Mouse (Mus musculus): ENCODE data around the gene Filip1. TPM values are rescaled to one million over a fixed set of nuclear protein-coding genes. Genes with fewer than 3 reads are reported as not detected.

The Filip1 gene
- polyA plus RNA-seq, 1 experiment = 3.3 TPM

GRCm38 (mm10) chr9:80021648-80022047 lies 9.0 kb upstream of the Filip1 start:
- TF ChIP-seq POLR2A (IDR thresholded peaks at IDR 0.05; ENCODE audit: borderline replicate concordance, extremely low read depth, insufficient read depth, insufficient read length, poor library complexity, severe bottlenecking) (no peak), CTCF (IDR thresholded peaks at IDR 0.05; ENCODE audit: borderline replicate concordance, extremely low read depth, insufficient read depth, insufficient read length) (no peak)

DNA sequence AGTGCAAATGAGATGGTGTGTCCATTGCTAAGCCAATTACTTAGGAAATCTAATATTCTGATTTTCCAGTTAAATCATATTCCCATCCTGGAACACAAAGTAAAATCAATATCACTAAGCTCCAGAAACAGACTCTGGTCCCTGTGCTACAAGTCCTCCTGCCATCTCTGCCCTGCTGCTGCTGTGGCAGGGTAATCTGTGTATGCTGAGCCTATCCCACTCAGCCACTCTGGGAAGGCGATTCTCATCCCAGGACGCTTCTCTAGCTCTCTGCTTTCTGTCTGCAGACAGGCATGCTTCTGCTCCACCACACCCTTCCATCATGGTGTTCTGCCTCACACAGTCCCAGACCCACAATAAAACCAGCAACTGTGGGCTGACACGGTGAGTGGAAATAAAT lies 7.8 kb upstream of the Filip1 start:
- no peak for DNase-seq (ENCODE audit: low read depth)

More at GRCm38 (mm10) chr9:80021648-80022047, 9.0 kb upstream of the Filip1 start:
- DNase-seq (ENCODE audit: low read depth) = no peak

DNA sequence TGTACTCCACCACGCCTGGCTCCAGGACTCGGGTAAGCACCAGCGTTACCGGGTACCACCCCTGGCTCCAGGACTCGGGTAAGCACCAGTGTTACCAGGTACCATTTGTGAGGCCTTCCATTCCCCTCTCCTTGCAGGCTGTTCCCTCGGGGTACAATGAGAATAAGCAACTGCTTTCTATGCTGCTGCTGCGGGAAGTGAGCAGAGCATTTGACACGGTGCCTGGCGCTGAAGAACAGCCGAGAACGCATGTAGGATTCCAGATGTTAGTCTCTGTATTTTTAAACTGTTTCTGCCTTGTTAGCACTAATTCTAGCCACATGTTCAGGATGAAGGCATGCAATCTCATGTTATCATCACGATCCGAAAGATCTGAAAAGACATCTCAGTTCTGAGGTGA lies 635 bp downstream of the Filip1 start:
- no peak for DNase-seq (ENCODE audit: low read depth)
- TF ChIP-seq CTCF (IDR thresholded peaks at IDR 0.05; ENCODE audit: borderline replicate concordance, extremely low read depth, insufficient read depth, insufficient read length) (no peak), POLR2A (IDR thresholded peaks at IDR 0.05; ENCODE audit: borderline replicate concordance, extremely low read depth, insufficient read depth, insufficient read length, poor library complexity, severe bottlenecking) (no peak)

More for the DNA sequence above, 7.8 kb upstream of the Filip1 start:
- TF ChIP-seq CTCF (IDR thresholded peaks at IDR 0.05; ENCODE audit: borderline replicate concordance, extremely low read depth, insufficient read depth, insufficient read length) (no peak), POLR2A (IDR thresholded peaks at IDR 0.05; ENCODE audit: borderline replicate concordance, extremely low read depth, insufficient read depth, insufficient read length, poor library complexity, severe bottlenecking) (no peak)

DNA sequence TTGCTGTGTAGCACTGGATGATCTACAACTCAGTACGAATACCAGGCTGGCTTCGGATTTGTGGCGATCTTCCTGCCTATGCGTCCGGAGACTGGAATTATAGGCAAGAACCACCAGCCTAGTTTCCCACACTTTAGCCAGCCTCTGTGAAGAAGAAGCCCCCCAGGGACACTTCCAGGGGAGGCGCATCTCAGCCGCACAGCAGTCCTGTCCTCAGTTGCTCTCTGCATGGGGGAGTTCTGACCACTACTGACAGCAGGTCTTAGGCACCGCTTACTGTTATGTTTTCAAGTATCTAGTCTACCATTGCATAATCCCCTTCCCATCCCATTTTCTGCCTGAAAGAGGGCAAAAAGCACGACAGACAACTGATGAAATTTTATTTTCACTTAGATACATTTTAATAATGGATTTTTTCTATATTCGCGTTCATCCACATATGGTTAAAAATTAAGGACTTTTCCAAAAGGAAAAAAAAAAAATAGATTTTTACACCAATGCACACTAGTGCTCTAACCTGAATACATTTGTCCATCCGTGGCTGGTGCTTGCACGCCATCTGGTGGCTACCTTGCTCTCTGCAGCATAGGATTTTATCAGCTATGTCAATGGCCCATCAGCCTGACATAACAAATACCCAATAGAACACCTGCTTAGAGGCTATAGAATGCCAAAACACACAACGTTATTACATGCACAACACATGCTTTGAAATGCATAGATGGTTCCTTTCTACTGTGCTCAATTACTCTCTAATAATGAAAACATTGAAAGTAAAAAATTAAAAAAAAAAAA lies 10.1 kb downstream of the Filip1 start:
- TF ChIP-seq CTCF (IDR thresholded peaks at IDR 0.05; ENCODE audit: borderline replicate concordance, extremely low read depth, insufficient read depth, insufficient read length) (peak; percentile 88; the same call in 1 of the 2 replicates), POLR2A (IDR thresholded peaks at IDR 0.05; ENCODE audit: borderline replicate concordance, extremely low read depth, insufficient read depth, insufficient read length, poor library complexity, severe bottlenecking) (no peak)
- peak; percentile 84 for DNase-seq (ENCODE audit: low read depth)

GRCm38 (mm10) chr9:79997282-79997681 lies 15.4 kb downstream of the Filip1 start:
- DNase-seq (ENCODE audit: low read depth) = no peak
- TF ChIP-seq CTCF (IDR thresholded peaks at IDR 0.05; ENCODE audit: borderline replicate concordance, extremely low read depth, insufficient read depth, insufficient read length) (no peak), POLR2A (IDR thresholded peaks at IDR 0.05; ENCODE audit: borderline replicate concordance, extremely low read depth, insufficient read depth, insufficient read length, poor library complexity, severe bottlenecking) (no peak)

DNA sequence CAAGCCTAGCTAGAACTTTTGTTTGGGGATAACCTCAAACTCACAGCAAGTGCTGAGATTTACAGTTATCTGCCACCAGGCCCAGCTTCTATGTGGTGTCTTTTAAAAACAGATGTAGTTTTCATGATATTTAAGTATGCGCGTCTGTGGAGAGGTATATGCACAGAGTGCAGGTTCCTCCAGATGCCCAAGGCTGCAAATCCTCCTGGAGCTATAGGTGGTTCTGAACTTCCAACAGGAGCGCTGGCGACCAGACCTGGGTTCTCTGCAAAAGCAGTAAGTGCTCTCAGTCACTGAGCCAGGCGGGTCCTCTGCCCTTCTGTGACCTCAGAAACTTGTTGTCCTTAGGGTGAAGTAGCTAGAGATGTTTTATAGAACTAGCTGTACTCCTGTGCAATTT lies 18.4 kb downstream of the Filip1 start:
- TF ChIP-seq CTCF (IDR thresholded peaks at IDR 0.05; ENCODE audit: borderline replicate concordance, extremely low read depth, insufficient read depth, insufficient read length) = no peak
- no peak for DNase-seq (ENCODE audit: low read depth)

- TF ChIP-seq POLR2A (IDR thresholded peaks at IDR 0.05; ENCODE audit: borderline replicate concordance, extremely low read depth, insufficient read depth, insufficient read length, poor library complexity, severe bottlenecking) = no peak
- no peak for TF ChIP-seq CTCF (IDR thresholded peaks at IDR 0.05; ENCODE audit: borderline replicate concordance, extremely low read depth, insufficient read depth, insufficient read length)
- DNase-seq (ENCODE audit: low read depth) = no peak
Observed at GRCm38 (mm10) chr9:79993066-79993465, 19.6 kb downstream of the Filip1 start.

- DNase-seq (ENCODE audit: low read depth) = no peak
- TF ChIP-seq CTCF (IDR thresholded peaks at IDR 0.05; ENCODE audit: borderline replicate concordance, extremely low read depth, insufficient read depth, insufficient read length) (no peak), POLR2A (IDR thresholded peaks at IDR 0.05; ENCODE audit: borderline replicate concordance, extremely low read depth, insufficient read depth, insufficient read length, poor library complexity, severe bottlenecking) (no peak)
Observed at GRCm38 (mm10) chr9:79990456-79991017, 22.1 kb downstream of the Filip1 start.

DNA sequence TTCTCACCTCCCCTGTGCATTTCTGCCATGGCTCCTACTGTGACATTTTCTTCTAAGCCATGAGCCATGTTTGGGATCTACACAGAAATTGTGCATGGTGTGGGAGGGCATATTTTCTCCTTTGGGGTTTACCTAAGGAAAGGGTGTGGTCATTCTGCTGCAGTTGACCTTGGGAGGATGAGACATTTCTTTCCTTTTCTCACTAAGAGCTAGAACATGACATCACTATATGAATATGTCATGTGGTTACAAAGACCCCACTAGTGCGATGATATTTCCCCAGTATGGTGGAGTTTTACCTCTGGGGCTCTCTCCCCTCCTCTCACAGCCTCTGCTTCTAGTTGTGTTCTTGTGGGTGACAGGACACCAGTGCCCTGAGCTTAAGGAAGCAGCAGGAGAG lies 22.9 kb downstream of the Filip1 start:
- DNase-seq (ENCODE audit: low read depth) = no peak
- no peak for TF ChIP-seq POLR2A (IDR thresholded peaks at IDR 0.05; ENCODE audit: borderline replicate concordance, extremely low read depth, insufficient read depth, insufficient read length, poor library complexity, severe bottlenecking)
- no peak for TF ChIP-seq CTCF (IDR thresholded peaks at IDR 0.05; ENCODE audit: borderline replicate concordance, extremely low read depth, insufficient read depth, insufficient read length)

- TF ChIP-seq POLR2A (IDR thresholded peaks at IDR 0.05; ENCODE audit: borderline replicate concordance, extremely low read depth, insufficient read depth, insufficient read length, poor library complexity, severe bottlenecking) (no peak), CTCF (IDR thresholded peaks at IDR 0.05; ENCODE audit: borderline replicate concordance, extremely low read depth, insufficient read depth, insufficient read length) (no peak)
- no peak for DNase-seq (ENCODE audit: low read depth)
Observed at GRCm38 (mm10) chr9:79989061-79989460, 23.6 kb downstream of the Filip1 start.

GRCm38 (mm10) chr9:79983244-79983643 lies 29.4 kb downstream of the Filip1 start:
- DNase-seq (ENCODE audit: low read depth) = no peak
- TF ChIP-seq POLR2A (IDR thresholded peaks at IDR 0.05; ENCODE audit: borderline replicate concordance, extremely low read depth, insufficient read depth, insufficient read length, poor library complexity, severe bottlenecking) (no peak), CTCF (IDR thresholded peaks at IDR 0.05; ENCODE audit: borderline replicate concordance, extremely low read depth, insufficient read depth, insufficient read length) (no peak)

DNA sequence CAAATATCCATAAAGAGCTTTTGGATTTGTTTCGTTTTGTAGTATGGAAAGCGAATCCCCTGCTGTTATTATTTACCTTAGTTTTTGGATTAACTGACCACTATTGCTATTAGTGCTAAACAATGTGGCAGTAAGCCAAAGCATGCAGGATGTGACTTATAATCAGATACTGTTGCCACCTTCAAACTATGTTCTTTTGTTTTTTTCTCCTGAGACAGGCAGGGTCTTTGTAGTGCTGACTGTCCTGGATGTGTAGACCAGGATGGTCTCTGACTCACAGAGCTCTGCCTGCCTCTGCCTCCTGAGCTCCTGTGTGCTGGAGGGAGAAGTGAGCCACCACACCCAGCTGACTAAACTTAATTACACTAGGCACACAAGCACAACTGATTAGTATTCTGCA lies 33.4 kb downstream of the Filip1 start:
- TF ChIP-seq POLR2A (IDR thresholded peaks at IDR 0.05; ENCODE audit: borderline replicate concordance, extremely low read depth, insufficient read depth, insufficient read length, poor library complexity, severe bottlenecking) = no peak
- TF ChIP-seq CTCF (IDR thresholded peaks at IDR 0.05; ENCODE audit: borderline replicate concordance, extremely low read depth, insufficient read depth, insufficient read length) = no peak

More for the DNA sequence above, 33.4 kb downstream of the Filip1 start:
- no peak for DNase-seq (ENCODE audit: low read depth)

Measured in brain, embryonic 14.5 days (tissue).